Mouse (Mus musculus) limb, embryonic 11.5 days (tissue): ENCODE results near the gene Eif6. TPM values are rescaled to one million over a fixed set of nuclear protein-coding genes. Genes with fewer than 3 reads are reported as not detected.

ENCODE experiments used
- ATAC-seq: fragments of 200-750 bp; cut with Nextera tagmentation; 2 replicates; pipeline ENCODE4 v1.8.0; 2017; ENCODE audit warnings: low read depth; ENCODE audit not compliant: insufficient number of reproducible peaks, low FRiP score, low TSS enrichment
- DNase-seq: peaks from one replicate; pipeline ENCODE4 v3.0.0-alpha.2; 2015; ENCODE audit warnings: low spot score
- H3K27ac ChIP-seq: fragments of 300-500 bp; sonication (generic); replicated peaks from 2 replicates; pipeline ENCODE4 v1.5.1; 2014; ENCODE audit warnings: low read depth, mild to moderate bottlenecking, low read length
- H3K27me3 ChIP-seq: fragments of 300-500 bp; sonication (generic); 2 replicates; pipeline ENCODE4 v1.6.1; 2014; ENCODE audit warnings: mild to moderate bottlenecking, low read length, mixed read lengths; ENCODE audit not compliant: control insufficient read depth, insufficient read depth
- H3K36me3 ChIP-seq: fragments of 300-500 bp; sonication (generic); 2 replicates; pipeline ENCODE4 v1.6.1; 2014; ENCODE audit warnings: mild to moderate bottlenecking, low read length, moderate library complexity, mixed read lengths; ENCODE audit not compliant: control insufficient read depth, insufficient read depth
- H3K4me1 ChIP-seq: fragments of 300-500 bp; sonication (generic); 2 replicates; pipeline ENCODE4 v1.6.1; 2014; ENCODE audit warnings: low read length, mixed read lengths; ENCODE audit not compliant: control insufficient read depth, insufficient read depth
- H3K4me2 ChIP-seq: fragments of 300-500 bp; sonication (generic); 2 replicates; pipeline ENCODE4 v1.6.1; 2014; ENCODE audit warnings: low read depth, mild to moderate bottlenecking, moderate library complexity; ENCODE audit not compliant: severe bottlenecking
- H3K4me3 ChIP-seq: fragments of 300-500 bp; sonication (generic); 2 replicates; pipeline ENCODE4 v1.5.1; 2014; ENCODE audit warnings: low read depth, low read length
- H3K9ac ChIP-seq: fragments of 300-500 bp; sonication (generic); 2 replicates; pipeline ENCODE4 v1.6.1; 2014; ENCODE audit warnings: mild to moderate bottlenecking, low read length
- H3K9me3 ChIP-seq: fragments of 300-500 bp; sonication (generic); 2 replicates; pipeline ENCODE4 v1.6.1; 2016; ENCODE audit warnings: low read length; ENCODE audit not compliant: control insufficient read depth
- WGBS: fragments of 180-500 bp; shearing (Covaris S2); extraction: QIAGEN DNeasy Blood & Tissue Kit; methylation state at CpG from one replicate; pipeline ENCODE4 v1.1.7; 2014; 5-methylcytosine and 5-hydroxymethylcytosine counted together
- polyA plus RNA-seq: library from polyadenylated mRNA; unstranded; fragments of >200 nt; fragmentation: Nextera tagmentation; extraction: Ambion mirVana; gene quantifications from 2 replicates; pipeline ENCODE4 v1.2.1, GENCODE M21; 2014

Gene Eif6
- polyA plus RNA-seq, 1 experiment from 2014 or later: 215 TPM

DNA sequence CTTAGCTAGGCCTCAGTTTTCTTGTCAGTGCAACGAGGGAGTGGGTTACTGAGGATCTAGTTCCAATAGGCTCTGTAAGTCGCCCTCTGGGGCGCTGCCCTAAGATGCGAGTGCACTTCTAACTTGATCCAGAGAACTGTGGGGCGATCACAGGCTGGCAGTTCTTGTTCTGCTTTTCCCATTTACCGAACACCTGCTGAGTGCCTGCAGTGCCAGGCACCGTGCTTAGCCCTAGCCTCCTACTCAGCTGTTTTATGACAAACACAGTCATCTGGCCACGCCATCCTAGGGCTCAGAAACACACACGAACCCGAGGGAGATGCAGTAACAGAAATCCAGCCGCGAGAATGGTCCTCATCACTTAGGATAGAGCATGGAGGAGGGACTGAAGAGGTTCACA is 33.8 kb downstream of the Eif6 start:
- no peak for ATAC-seq
- H3K4me3 ChIP-seq: no peak overlapping the region
- H3K27me3 ChIP-seq: no peaks in the 10 kb centered on the region
- no peaks in the 10 kb centered on the region for H3K9me3 ChIP-seq
- H3K4me2 ChIP-seq: peak overlapping the region; percentile 7; the same call in 1 of the 2 replicates
- H3K4me1 ChIP-seq: peaks cover 3% of the 10 kb centered on the region; the same call in 1 of the 2 replicates
- 34% methylated on average over 12 of the region's 12 CpGs for WGBS
- H3K36me3 ChIP-seq: no peaks in the 10 kb centered on the region
- DNase-seq: no peak
- H3K9ac ChIP-seq: no peak overlapping the region
- H3K27ac ChIP-seq: no peak overlapping the region

DNA sequence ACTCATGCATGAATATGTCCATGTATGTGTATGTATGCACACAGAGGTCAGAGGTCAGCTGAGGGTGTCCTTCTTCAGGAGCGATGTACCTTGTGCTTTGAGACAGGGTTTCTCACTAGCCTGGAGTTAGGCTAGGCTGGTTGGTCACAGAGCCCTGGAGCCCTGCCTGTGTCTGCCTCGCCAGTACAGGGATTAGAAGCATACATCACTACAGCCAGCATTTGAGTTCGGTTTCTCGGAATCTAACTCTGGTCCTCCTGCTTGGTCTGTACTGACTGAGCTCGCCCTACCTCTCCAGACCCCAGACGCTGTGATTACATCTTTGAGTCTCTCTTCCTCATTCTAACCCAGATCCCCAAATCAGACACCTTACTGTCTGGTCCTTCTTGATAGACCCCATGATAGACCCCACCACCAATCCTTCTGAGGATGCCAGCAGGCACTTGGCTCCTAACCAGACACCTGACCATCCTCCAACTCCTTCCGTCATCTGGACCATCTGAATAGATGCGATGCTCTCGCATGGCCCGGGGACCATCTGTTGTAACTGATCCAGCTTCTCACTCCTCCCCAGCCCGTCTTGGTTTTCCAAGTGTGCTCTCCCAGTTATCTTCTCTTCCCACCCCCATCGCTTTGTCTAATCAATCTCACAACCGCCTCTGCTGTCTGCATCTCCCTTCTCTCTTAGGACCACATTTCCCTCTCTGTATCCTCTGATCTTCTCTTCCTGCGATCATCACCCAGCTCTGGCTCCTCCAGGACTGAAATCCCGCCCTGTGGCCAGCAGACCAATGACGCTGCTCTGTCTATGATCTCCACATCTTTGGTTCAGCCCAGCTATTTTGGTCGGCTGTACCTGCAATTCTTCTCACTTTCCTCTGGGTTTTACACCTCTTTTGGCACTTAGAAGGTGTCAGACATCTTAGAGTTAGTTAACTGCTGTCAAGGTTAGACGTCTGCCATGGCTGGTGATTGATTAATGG is 38.5 kb downstream of the Eif6 start:
- 61% methylated on average over 18 of the region's 18 CpGs for WGBS
- Histone ChIP-seq H3K36me3 (no peaks in the 10 kb centered on the region), H3K27me3 (no peaks in the 10 kb centered on the region), H3K4me2 (no peak overlapping the region), H3K4me3 (no peak overlapping the region), H3K9ac (no peak overlapping the region), H3K27ac (no peak overlapping the region), H3K9me3 (no peaks in the 10 kb centered on the region), H3K4me1 (peaks cover 3% of the 10 kb centered on the region; the same call in 1 of the 2 replicates)
- no peak for ATAC-seq
- DNase-seq: no peak

DNA sequence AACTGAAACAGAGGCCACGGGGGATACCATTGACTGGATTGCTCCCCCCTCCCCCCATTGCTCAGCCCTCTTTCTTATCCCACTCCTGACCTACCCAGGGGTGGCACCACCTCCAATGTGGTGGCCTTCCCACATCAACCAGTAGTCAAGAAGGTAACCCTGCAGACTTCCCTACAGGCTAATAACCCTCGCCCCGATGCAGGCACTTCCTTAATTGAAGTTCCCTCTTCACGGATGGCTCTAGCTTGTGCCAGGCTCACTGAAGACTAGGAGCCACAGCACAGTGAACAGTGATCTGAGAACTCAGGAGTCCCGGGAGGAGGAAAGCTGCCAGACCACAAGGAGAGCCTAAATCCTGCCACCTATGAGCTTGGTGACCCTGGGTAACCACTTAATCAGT is 39.8 kb downstream of the Eif6 start:
- no peaks in the 10 kb centered on the region for H3K27me3 ChIP-seq
- 72% methylated on average over 5 of the region's 5 CpGs for WGBS
- no peaks in the 10 kb centered on the region for H3K4me1 ChIP-seq
- no peak overlapping the region for H3K4me3 ChIP-seq
- ATAC-seq: no peak
- H3K9me3 ChIP-seq: no peaks in the 10 kb centered on the region
- H3K4me2 ChIP-seq: no peak overlapping the region
- H3K27ac ChIP-seq: no peak overlapping the region
- H3K36me3 ChIP-seq: no peaks in the 10 kb centered on the region
- no peak overlapping the region for H3K9ac ChIP-seq
- DNase-seq: no peak

DNA sequence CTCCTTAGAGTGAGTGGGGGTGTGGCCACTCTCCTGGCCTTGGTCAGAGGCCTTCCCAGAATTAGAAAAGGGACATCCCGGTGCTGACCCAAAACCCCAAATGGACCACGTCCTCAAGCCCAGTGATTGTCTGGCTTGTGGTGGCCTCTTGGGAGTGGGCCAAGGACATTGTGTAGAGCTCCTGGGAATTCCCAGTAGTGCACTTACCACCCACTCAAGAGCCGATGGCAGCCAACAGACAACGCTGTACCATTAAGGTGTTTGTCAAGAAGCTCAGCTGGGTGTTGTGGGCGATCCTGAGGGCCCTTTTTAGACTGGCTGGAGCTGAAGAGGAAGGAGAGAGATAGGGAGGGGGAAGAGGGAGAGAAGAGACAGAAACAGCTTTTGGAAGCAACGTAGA is 42.2 kb downstream of the Eif6 start:
- DNase-seq (no peak), ATAC-seq (no peak)
- H3K27ac ChIP-seq: no peak overlapping the region
- no peak overlapping the region for H3K4me3 ChIP-seq
- H3K4me1 ChIP-seq: no peaks in the 10 kb centered on the region
- WGBS: 84% methylated on average over 6 of the region's 6 CpGs
- no peaks in the 10 kb centered on the region for H3K27me3 ChIP-seq
- no peaks in the 10 kb centered on the region for H3K9me3 ChIP-seq
- no peak overlapping the region for H3K9ac ChIP-seq
- no peak overlapping the region for H3K4me2 ChIP-seq
- no peaks in the 10 kb centered on the region for H3K36me3 ChIP-seq

DNA sequence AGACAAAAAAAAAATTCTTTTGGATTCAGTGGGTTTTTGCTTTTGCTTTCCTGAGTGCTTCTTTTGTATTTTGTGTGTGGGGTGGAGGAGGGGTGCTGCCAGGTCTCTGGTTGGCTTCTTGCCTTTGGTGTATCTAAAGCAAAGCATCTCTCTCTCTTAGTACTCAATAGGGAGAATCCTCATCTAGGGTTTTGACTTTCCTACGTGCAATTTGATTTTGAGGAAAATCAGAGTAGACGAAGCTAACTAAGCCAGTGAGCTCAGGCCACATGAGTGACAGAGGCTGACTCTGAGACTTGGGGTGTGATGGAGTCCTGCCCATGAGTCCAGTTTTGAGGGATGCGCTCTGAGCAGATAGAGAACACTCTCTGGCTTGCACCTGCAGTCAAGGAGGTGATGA is 47.2 kb downstream of the Eif6 start:
- Histone ChIP-seq H3K4me2 (no peak overlapping the region), H3K27ac (no peak overlapping the region), H3K27me3 (peaks cover 11% of the 10 kb centered on the region), H3K9me3 (no peaks in the 10 kb centered on the region), H3K36me3 (no peaks in the 10 kb centered on the region), H3K4me1 (0 out of 2 replicates have a peak, but pooled peaks cover 4% of the 10 kb centered on the region), H3K9ac (no peak overlapping the region), H3K4me3 (no peak overlapping the region)
- ATAC-seq (no peak), DNase-seq (no peak)
- WGBS: 89% methylated on average over 3 of the region's 3 CpGs

DNA sequence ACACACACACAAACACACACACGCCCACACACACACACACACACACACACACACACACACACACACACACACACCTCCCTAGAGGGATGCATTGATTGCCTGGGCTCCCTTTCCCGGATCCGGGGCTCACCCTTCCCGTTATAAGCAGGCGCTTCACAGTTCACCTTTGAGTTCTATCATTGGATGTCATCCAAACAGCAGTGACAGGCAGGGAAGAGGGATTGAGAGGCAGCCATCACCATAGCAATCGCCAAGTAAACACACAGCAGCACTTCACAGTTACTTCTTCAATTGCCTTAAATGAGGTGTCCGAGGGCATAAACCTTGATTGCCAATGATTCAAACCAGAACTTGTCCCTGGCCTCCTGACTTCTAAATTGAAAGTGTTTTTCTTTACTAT is 47.7 kb downstream of the Eif6 start:
- DNase-seq: no peak
- no peak for ATAC-seq
- H3K4me1 ChIP-seq: 0 out of 2 replicates have a peak, but pooled peaks cover 4% of the 10 kb centered on the region
- H3K27me3 ChIP-seq: peaks cover 15% of the 10 kb centered on the region
- no peaks in the 10 kb centered on the region for H3K9me3 ChIP-seq
- no peaks in the 10 kb centered on the region for H3K36me3 ChIP-seq
- H3K27ac ChIP-seq: no peak overlapping the region
- WGBS: 45% methylated on average over 7 of the region's 7 CpGs
- no peak overlapping the region for H3K4me2 ChIP-seq
- no peak overlapping the region for H3K9ac ChIP-seq
- H3K4me3 ChIP-seq: no peak overlapping the region

DNA sequence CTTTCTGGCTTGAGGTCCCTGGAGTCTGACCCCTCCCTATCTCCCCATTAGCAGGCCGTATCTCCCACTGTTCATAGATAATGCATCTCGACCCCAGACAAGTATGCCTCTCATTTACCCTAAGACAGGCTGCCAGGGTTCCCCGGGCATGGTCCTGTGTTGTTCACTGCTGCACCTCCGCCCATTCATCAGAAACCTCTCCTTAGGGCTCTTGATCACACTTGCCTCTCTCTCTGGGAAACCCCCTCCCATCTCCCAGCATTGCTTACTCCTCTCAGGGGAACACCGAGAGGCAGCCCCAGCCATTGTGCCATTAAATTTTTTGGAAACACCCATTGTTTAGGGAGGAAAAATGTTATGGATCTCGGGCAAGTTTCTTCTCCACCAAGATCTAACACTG is 48.7 kb downstream of the Eif6 start:
- Histone ChIP-seq H3K4me1 (0 out of 2 replicates have a peak, but pooled peaks cover 4% of the 10 kb centered on the region), H3K9me3 (no peaks in the 10 kb centered on the region), H3K27ac (no peak overlapping the region), H3K4me2 (no peak overlapping the region), H3K36me3 (no peaks in the 10 kb centered on the region), H3K4me3 (no peak overlapping the region), H3K27me3 (peaks cover 24% of the 10 kb centered on the region), H3K9ac (no peak overlapping the region)
- WGBS: 73% methylated on average over 6 of the region's 6 CpGs
- DNase-seq (no peak), ATAC-seq (no peak)

DNA sequence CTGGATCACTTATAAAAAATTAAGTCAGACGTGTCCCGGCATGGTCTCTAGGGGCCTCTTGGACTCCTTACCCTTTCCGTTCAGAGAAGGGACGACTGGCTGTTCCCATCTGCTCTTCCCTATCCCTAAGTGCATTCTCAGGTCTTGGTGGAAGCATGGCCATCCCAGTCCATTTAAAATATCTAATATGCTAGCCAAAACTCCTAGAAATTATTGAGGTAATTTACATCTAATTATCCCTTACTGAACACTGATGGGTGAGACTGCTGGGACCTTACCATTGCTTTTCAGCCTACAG is 49.1 kb downstream of the Eif6 start:
- ATAC-seq: no peak
- peaks cover 24% of the 10 kb centered on the region for H3K27me3 ChIP-seq

More for the DNA sequence above, 49.1 kb downstream of the Eif6 start:
- no peak for DNase-seq
- H3K4me2 ChIP-seq: no peak overlapping the region
- WGBS: 85% methylated on average over 4 of the region's 4 CpGs
- H3K9ac ChIP-seq: no peak overlapping the region
- H3K36me3 ChIP-seq: no peaks in the 10 kb centered on the region
- H3K4me1 ChIP-seq: 0 out of 2 replicates have a peak, but pooled peaks cover 4% of the 10 kb centered on the region
- H3K9me3 ChIP-seq: no peaks in the 10 kb centered on the region
- H3K27ac ChIP-seq: no peak overlapping the region
- no peak overlapping the region for H3K4me3 ChIP-seq
